Mouse (Mus musculus) spleen, adult 18-20 months (tissue): ENCODE data around the gene Nxpe3.

Experiments
- DNase-seq, 2 experiments: peaks; one replicate each; pipeline ENCODE4 v3.0.0; 2022; ENCODE audit warnings: mixed read lengths in 2 of 2

Gene Nxpe3

GRCm38 (mm10) chr16:55832617-55833016, 62.5 kb downstream of the Nxpe3 start:
- DNase-seq = no peak

DNA sequence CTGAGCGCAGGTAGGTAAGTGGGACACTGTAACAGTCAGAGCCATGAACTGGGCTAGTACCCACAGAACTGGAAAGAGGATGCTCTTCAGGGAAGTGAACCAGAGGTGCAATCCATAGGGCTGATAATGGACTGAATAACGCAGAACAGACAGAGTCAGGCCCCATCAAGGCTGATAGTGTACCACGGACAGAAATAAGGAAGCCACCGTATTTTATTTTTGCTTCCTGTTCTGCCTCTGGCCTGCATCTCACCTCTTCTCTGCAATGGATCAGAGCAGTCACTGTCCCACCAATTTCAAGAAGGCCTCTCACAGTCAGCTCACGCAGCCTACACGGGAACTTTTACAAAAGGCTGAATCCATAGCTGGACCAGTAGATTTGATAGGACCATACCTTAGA, 63.0 kb downstream of the Nxpe3 start:
- no peak for DNase-seq

DNA sequence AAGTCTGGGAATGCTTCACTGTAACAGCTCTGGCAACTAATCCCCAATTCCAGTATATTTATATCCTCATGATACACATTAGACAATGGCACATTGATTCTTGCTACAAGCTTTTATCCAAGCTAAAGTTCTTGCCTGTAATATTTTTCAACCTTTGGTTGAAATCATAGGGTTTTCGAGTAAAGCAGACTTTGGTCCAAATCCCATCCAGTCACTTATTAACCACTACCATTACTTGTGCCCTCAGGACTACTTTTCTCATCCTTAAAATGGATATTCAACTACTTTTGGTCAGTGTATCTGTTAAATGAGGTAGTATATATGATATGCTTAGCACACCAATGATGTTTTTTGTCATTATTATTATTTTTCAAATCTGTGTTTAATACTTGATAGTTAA, 63.6 kb downstream of the Nxpe3 start:
- DNase-seq = no peak

GRCm38 (mm10) chr16:55823398-55824155, 71.5 kb downstream of the Nxpe3 start:
- DNase-seq = no peak

DNA sequence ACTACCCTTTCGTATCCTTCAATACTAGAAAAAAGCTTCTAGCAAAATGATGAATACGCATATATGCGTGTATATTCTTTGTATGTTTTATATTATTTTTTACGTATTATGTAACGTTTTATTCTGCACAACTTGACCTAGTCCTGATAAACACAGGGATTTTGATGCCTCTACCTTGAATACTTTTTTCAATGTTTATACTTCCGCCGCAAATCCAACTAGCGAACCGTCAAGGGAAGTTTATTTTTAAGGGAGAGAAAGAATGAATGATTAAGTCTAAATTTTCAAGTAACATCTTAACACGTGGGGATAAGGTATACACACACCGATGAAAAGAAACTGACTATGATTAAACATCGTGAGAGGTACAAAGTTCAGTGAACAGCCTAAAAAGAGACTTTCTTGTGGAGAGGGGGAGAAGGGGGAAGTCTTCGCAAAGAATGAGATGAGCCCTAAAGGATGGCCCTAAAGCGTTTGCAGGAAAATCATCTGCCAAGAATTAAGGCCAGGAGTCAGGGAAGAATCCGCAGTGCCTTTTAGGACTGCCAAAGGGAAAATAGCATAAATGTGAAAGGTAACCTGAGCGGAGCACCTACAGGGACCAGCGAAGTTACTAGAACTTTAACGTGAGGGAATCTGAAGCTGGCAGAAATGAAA, 72.2 kb downstream of the Nxpe3 start:
- DNase-seq = no peak

GRCm38 (mm10) chr16:55821997-55822740, 72.9 kb downstream of the Nxpe3 start:
- peak; percentile 91 to 92 for DNase-seq

DNA sequence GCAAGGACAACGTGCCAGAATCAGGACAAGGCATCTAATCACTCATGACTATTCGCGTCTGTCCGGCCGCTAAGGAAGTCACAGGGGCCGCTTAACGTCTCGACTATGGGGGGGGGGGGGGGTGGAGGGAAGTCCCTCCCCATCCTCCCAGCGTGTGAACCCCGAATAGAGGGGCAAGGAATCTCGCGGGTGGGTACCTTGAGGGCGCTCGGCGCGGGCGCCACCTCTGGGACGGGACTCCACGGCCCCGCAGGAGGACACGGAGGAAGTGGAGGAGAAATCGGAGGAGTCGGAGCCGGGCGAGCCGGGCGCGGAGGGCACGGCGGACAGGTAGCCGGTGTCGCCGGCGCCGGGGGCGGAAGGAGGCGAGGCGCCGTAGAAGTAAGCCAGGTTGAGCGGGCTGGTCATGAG, 73.5 kb downstream of the Nxpe3 start:
- DNase-seq = no peak

DNA sequence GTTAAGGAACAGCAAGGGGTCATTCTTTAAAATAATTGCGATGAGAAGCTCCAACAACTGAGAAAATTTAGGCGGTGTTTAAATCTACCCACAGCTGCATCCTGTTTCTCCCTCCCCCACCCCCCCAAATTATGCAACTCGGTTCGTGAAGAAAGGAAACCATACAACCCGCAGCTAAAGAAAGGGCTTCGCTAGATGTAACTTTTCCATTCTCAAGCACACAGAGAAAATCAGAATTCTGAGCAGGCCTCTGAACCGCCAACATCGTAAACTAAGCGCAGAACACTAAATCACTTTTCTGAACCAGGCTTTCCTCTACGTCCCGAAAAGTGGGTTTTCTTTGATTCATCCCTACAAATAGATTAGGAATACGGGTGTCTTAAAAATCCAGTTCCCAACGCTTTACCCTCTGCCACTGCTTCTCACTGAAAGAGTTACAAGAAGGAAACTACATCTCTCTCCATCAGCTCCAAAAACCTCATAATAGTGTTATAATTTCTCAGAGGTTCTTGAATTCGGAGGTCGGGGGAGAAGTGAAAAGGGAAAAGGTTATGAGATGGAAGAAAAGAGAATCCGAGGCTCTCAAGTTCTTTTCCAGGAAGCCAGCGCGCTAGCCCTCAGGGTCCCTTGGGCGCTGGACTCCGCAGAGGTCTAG, 74.0 kb downstream of the Nxpe3 start:
- DNase-seq = peak; percentile 20 to 23

DNA sequence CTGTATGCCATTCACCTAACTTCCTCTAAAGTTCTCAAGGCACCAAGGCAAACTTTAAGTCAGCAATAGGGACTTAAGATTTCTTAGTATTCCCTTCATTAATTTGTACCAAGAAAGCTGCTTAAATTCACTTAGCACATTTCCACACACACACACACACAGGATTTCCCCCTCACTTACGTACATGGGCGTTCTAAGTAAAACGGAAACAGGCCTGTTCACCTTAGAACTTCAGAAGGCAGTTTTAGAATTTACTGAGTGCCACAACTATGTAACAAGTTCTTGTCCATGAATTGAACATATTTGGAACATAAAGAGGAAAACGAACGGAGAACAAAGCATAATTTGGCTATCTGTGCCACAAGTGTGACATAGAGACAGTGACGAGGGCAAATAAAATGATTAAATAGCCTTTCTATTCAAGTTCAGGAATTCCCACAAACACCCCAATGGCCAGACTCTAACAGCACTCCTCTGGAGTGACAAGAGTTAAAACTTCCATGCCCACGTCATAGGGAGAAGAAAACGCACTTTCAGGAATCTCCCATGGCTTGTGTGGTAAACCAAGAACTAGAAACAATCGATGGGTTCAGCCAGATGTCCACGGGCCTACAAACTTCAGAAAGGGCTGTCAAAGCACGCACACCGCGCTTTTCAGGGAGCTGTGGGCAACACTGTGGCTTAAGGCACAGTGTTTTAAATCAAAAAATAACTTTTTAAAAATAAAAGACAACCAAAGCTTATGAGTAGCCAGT, 74.7 kb downstream of the Nxpe3 start:
- peak in 1 of 2 experiments; percentile 22 for DNase-seq

GRCm38 (mm10) chr16:55819186-55819861, 75.8 kb downstream of the Nxpe3 start:
- DNase-seq = peak in 1 of 2 experiments; percentile 23

GRCm38 (mm10) chr16:55817717-55818515, 77.2 kb downstream of the Nxpe3 start:
- no peak for DNase-seq

DNA sequence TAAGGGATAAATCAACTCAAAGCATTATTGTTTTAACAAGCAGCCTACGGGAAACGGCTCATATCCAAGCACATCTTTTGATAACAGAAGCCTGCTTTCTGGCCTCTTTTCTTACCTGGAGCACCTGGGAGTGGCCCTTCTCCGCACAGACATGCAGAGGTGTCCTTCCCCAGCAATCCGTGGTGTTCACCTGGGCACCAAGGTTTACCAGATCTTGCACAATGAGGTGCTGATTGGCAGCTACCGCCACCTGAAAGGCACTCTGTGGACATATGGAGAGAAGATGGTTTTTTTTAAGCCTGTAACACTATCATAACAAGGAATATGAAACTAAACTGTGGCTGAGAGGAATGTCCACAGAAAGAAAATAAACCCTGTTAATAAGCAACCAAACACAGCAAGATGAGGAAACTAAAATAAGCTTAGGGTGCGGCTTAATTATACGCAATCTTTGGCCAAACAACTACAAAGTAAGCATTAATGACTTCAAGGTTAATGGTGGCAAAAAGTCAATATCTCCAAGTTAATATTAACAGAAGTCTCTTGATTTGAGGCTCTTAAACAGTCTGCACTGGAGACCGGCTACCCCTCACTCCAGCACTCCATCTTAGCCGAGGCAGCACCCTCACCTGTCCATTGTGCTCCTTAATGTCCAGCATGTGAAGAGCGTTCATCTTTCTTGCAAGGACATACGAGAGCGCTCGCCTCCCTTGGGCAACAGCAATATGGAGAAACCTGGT, 78.7 kb downstream of the Nxpe3 start:
- DNase-seq = no peak

GRCm38 (mm10) chr16:55815466-55815865, 79.6 kb downstream of the Nxpe3 start:
- no peak for DNase-seq

GRCm38 (mm10) chr16:55814686-55815085, 80.4 kb downstream of the Nxpe3 start:
- no peak for DNase-seq

DNA sequence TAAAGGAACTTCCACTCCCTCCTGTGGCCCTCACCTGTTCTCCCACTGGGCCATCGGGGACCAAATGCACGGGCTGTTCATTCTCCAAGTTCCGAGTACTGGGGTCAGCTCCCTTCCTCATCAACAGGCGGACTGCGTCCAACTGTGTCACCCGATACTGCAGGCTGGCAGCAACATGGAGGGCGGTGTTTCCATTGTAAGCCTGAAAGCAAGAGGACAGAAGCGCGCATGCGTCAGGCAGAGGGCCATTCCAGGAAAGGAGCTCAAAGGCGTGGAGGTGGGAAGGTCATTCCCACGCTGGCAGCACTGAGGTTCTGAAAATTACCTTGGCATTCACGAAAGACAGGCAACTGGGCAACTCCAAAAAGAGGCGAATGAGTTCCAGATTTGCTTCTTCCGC, 81.2 kb downstream of the Nxpe3 start:
- DNase-seq = no peak

- DNase-seq = no peak
Observed at GRCm38 (mm10) chr16:55811792-55812191, 83.3 kb downstream of the Nxpe3 start.

DNA sequence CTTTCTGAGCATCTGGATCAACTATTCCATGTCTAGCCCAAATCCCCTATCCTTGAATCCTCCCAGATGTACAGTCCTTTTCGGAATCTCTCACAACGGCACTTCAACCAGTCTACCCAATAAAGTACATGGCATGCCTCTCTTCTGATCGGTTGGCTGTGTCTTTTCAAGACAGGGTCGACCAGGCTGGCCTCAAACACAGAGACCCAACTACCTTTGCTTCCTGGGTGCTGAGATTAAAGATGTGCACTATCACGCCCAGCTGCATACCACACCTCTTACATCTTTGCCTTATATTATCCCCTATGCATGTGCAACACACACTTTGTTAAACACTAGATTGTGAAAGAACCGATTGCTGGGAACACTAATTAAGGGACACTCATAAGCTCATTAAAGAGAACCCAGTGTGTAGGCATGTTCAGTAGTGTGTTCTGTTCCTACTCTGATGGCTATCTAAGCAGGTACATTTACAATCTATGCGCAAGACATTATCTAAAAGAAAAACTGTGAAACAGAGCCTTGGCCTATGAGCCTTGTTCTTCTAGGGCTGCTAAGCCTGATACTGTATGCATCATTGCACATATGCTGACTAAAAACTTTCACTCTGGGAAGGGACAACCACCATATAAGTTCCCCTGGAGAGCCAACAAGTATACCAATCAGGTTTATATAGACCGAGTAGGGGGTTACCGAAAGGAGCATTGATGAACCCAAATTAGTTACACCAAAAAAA, 85.1 kb downstream of the Nxpe3 start:
- DNase-seq = no peak

DNA sequence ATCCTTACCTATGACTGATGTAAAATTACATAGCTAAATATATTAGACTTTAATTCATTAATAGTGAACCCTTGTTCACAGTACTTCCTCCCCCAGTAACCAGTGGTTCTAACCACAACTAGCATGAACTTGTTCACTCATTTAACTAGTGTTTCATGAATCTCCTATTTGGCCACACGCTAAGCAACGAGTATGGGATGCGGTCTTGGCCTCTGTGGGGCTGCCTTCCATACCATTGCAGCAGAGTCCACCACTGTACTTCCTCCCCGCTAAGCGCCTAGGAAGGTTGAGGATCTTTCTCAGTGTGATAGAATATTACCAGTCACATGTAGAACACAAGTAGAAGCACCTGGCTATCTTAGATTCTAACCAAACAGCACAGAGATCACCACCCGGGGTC, 85.7 kb downstream of the Nxpe3 start:
- no peak for DNase-seq

GRCm38 (mm10) chr16:55807505-55807932, 87.6 kb downstream of the Nxpe3 start:
- no peak for DNase-seq
